Mouse (Mus musculus) spleen, adult 18-20 months (tissue): Measurements from ENCODE around the gene Fzd5.

ENCODE experiments used
- DNase-seq, 2 experiments: peaks; one replicate each; pipeline ENCODE4 v3.0.0; 2022; ENCODE audit warnings: mixed read lengths in 2 of 2

Gene Fzd5

DNA sequence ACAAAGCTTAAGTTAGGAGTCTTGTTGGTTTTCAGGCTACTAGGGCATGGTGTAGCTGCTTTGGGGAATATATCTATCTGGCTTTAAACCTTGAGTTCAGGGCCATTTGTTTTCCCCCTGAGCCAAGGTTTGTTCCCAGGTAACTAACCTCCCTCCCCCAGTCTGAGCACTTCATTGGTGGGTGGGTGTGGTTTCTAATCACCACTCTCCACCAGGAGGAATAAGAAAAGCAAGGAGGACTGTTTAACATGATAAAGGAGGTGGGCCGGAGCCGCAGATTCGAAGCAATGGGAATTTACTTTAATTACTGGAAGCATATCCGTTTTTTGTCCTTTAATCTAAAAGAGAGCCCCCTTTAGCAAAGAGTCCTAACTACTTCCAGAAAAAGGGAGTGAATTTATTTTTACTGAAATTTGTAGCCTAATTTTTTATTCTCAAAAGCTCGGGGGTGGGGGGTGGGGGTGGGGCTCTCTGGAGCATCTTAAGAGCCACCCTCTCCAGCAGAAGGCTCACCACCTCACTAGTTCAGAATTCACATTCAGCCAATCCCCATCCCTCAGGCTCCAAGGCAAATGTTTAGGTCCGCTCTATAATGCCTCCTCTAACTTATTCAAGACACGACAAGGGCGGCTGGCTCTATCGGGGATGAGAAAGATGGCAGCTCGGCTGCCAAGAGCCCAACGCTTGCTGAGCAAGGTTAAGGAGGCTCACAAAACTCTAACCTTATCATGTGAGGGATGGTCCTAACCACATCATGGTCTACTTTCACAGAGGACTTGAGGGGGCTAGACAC lies 3.9 kb downstream of the Fzd5 start:
- DNase-seq, result no peak

DNA sequence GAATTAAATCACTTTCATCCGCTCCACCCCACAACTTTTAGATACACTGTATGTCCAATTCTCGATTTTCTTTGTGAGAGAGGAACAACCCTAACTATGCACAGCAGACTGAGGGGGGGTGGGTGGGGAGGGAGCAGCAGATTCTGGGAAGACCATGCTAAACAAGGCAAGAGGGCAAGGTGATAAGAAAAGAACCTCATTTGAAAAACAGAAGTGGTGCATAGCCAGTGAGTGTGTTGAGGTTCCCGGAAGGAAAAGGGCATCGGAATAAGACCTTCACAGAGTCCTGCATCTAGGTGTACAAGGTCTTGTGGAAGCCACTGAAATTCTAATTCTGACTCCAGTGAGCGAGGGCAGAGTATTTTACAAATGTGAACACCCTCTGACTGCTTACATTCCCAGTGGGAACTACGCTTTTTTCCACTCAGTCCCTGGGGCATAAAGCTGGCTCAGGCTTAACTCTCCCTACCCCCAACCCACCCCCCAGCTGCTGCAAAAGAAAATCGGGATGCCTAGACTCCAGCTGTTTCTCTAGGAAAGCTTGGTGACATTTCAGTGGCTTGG lies 4.8 kb downstream of the Fzd5 start:
- DNase-seq, result no peak

DNA sequence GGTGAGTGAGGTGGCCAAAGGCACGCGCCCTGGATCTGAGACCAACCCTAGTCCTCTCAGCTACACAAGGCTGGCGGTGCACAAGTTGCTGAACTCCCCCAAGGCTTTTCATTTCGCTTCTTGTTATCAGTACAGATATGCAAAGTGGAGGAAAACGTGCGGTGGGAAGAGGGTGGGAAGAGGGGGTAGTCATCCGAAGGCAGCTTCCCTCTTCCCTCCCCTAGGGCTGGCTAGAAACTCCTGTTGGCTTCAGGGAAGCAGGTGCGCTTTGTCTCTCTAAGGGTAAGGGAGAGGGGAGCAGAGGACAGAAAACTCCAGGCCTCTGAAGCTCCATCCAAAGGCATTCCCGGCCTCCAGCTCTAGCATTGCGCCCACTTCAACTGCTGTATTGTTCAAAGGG lies 5.4 kb downstream of the Fzd5 start:
- no peak for DNase-seq

DNA sequence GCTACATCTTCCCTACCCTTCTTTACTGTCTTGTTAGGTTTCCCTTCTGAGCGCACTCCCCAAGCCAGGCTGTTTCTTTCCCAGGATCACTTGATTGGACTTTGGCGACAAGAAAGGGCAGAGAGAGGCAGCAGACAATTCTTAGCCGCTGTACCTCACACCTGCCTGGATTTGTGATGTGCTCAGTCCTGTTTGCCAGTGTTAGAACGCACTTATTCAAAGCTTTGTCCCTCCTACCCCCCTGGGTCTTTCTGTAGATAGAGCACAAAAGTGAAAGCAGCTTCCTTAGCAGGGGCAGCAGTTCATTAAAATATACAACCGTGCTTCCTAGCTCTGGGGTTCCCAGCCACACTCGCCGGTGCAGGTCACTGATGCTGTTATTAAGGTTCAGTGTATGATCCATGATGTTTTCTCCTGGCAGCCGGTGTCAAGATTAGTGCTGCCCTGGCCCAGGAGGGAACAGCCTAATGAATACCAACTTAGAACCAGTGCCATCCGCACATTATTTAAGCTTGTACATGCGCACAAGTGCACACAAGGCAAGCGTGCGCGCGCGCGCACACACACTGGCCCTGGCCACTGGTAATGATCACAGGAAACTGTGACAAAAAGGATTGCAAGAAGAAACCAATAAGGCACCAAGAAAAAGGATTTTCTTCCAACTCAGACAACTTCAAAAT lies 6.1 kb downstream of the Fzd5 start:
- DNase-seq, result no peak

DNA sequence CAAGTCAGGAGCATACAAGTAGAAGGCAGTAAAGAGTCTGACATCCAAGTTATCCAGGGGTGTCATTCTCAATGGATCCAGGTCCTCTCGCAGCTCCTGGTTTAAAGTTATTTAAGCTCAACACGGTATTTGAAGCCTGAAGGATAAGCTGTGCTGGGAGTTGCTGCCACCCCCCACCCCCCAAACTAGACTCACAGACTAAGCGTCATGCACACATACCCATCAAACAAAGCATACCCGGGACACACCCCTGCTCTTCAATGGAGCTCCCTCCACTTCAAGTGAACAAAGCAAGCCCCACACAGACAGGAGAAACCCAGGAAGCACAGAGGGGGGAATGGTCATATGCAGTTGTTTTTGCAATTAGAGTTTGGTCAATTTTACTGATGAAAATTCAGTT lies 7.5 kb downstream of the Fzd5 start:
- no peak for DNase-seq

DNA sequence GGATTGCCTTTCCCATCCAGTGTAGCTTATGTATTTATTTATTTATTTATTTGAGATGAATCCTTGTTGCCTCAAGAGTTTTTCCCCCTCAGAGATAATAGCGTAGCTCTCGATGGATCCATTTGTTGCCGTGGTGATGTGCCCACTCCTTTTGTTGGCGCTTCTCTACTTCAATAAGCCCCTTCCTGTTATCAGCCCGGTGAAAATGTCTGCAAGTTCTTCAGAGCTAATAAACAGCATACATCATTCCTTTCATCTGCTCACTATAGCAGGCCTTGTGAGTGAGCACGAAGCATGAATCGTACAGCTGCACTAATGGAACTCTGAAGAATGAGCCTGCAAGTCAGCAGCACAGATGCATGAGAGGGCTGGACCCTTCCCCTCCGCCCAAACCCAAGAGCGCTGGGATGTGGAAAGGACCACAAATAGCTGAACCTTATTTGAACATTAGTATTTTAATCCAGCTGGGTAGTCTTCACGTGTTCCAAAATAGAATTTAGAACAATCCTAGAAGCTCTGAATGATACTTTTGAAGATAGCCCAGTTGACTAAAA lies 16.4 kb downstream of the Fzd5 start:
- DNase-seq, result no peak

DNA sequence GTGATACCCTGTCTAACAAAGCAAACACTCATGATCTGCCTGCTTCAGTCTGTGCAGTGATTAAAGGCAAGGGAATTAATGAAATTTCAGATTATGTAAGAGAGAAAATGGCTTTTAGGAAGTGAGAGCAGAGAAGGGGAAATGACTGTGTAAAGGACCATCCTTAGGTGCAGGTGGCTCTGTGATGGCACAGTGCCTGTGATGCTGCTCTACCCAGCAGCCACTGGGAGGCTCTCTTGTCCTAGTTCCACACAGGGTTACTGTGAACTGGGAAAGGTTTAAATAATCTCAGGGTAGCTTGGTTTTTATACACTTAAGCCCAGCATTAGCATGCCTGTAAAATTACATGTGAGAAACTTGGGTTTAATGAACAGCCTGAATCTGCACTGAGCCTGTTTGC lies 20.0 kb downstream of the Fzd5 start:
- DNase-seq, result peak; percentile 36 to 46

DNA sequence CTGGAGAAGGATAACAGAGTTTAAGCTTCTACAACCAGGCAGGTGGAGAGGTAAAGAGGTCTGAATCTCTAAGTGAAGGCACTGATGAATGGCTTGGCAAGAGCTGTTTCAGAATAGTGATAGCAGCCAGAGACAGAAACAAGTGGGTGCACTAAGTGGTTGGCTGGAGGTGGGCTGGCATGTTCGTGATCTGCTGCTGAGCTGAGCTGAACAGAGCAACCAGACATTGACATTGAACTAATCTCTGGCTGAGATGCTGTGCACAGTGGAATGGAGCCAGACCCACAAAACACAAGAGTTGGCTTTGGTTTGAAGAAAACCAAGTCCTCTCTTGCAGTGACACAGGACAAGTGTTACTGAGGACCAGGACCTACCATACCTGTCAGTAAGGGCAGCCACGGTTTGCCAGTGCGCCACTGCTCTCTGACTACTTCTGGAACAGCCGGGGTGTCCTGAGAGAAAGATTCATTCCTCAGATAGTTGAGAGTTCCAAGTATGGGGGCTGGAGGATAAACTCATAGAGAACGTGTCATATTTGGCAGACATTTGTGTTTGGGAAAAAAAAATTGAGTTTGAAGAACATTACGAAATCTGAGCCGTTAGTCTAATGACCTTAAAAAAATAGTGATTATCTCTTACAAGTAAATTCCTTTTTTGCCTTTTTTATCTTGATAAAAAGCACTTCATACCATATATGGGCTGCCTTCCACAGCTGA lies 20.8 kb downstream of the Fzd5 start:
- no peak for DNase-seq

DNA sequence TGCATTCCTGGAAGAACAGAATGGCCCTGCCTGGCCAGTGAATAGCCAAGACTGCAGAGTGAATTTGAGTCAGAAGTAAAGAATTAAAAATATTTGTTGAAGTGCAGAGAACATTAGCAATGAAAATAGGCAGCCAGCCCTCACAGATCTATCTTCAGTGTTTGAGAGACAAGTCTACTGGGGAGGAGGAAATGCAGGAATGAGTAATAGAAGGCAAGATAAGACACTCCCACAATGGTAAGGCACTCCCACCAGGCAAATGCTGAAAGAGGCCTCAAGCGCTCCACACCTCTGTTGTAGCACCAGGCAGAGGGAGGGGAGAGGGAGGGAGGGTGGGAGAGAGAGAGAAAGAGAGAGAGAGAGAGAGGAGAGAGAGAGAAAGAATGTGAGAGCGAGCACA lies 22.1 kb downstream of the Fzd5 start:
- no peak for DNase-seq

DNA sequence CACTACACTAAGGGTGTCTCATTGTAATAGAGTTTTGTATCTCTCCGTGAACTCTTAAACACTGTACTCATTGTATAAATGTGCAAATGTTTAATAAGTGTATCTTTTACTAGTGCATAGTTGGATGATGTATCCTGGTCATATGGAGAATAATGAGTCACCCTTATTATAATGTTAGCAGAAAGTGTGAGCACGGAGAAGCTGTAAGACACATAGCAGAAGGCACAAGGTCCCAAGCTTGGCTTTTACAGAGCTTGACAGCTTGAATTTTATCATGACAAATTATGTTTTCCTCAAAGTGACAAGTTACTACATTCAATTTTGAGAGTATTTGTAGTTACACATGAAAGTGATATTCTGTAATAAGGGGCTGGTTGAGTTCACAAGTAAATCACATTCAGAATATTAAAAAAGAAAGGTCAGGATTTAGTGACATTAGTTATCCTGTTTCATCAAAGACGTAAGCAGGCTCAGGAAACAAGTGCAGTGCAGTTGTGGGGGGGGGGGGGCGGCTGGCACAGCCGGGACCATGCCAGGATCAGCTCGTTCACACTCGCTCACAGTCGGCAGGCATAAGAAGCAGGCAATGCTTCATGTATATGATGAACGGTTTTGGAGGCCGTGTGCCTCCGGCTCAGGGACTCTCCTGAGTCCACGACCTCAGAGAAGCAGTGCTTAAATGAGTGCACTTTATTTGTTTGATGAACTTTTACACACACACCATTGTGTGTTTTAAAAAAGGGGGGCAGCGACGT lies 25.4 kb downstream of the Fzd5 start:
- no peak for DNase-seq

DNA sequence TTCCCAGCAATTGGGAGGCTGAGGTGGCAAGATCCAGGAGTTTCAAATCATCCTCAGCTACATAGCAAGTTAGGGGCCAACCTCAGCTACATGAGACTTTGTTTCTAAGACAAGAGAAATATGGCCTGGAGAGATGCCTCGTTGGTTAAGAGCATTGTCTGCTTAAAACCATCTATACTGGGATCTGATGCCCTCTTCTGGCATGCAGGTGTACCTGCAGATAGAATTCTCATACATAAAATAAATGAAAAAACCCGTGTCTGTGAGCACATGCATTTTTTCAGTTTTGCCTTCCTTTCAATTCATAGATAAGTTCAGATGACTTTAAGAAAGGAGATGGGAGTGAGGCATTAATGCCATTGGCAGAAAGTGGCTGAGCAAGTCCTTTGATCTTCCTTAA lies 27.7 kb downstream of the Fzd5 start:
- DNase-seq, result no peak

DNA sequence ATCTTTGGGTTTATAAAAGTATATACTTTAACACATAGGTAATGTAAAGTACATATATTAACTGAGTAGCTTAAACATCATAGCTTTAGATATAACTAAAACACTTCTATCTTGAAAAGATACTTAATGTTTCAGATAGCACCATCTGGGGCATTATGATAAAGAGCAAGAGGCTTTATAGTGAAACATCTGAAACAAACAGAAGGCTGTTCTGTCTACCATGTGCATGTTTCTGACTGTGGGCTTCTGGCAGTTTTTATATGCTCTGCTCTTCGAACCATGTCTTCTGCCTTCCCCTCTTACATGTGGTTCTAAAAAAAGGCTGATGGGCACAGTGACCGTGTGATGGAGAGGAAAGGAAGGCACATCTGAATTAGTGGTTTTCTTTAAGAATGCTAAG lies 30.9 kb downstream of the Fzd5 start:
- no peak for DNase-seq

DNA sequence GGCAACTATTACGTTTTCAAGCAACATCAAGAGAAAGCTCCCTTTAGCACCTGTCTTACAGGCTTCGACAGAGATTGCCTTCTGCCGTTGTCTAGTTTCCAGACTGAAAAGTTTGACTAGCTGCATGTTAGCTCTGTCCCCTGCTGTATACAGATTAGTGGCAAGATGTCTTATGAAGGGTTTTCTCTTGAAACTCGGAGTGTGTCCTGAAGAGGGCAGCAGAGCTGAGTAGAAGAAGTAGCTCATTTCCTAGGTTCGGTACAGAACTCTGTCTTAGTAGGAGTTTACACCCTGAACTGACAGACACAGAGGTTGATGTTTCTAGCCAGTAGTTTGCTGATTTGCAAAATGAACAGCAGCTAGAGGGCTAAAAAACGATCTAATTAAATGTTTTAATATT lies 32.3 kb downstream of the Fzd5 start:
- DNase-seq, result peak in 1 of 2 experiments; percentile 67

DNA sequence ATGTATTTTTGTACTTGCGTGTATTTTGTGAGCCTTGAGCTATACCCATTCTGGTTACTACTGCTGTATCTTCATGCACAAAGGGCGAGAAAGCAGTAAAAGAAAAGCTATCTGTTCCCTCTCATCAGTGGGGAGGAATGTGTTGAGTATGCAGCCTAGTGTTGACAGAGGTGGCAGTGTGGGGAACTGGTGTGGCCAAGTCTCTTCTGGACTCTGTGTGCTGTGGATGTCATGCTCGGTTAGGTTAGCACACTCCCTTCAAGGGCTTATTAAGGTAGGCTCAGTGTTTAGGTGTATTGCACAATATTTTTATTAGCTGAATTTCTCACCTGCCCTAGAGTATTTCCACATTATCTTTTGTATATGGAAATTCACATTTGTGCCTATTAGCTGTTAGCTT lies 35.8 kb downstream of the Fzd5 start:
- no peak for DNase-seq

DNA sequence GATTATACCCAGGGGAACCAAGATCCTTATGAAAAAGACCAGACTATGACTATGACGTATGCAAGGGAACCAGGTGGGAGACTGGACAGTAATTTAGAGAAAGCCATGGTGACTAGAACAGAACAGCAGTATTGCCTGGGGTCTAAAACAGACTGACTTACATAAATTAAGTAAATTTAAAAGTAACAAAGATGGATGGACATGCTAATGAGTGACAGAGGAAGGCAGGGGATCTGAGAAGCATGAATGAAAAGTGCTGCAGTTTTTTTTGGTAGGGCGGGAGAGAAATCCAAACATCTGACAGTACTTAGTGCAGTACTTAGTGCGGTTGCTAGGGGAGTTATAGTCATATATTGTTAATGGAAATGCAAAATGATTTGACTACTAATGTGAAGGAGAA lies 42.4 kb downstream of the Fzd5 start:
- DNase-seq, result no peak

DNA sequence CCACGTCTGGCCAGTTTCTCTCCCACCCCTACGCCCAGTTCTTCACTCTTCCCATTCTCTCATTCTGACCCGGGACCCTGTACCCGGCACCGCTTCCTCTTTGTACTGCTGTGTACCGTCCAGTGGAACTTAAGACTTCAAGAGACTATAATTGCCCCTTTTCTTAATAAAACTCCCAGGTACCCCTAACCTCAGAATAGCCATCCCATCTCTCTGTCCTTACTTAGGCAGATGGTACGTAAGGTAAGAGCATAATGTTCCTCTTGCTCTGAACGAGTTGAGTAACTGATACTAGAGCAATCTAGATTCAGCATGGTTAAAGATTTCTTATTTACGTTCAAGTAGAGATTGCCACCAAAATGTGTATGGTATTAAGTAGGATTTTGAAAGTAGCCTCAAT lies 46.0 kb downstream of the Fzd5 start:
- no peak for DNase-seq

DNA sequence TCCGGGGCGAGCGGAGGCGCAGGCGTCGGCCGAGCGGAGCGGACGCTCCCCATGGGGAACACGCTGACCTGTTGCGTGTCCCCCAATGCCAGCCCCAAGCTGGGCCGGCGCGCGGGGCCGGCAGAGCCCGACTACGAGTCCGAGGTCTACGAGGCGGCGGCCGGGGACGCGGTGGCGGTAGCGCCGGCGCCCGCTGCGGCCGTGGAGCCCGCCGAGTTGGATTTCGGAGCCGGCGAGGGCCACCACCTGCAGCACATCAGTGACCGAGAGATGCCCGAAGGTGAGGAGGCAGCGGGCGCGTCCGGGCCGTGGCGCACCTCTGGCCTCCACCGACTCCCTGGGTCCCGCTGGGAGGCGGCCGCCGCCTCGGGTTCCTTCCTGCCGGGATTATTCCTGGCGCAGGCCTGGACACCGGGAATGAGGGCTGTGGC lies 46.4 kb downstream of the Fzd5 start:
- no peak for DNase-seq

DNA sequence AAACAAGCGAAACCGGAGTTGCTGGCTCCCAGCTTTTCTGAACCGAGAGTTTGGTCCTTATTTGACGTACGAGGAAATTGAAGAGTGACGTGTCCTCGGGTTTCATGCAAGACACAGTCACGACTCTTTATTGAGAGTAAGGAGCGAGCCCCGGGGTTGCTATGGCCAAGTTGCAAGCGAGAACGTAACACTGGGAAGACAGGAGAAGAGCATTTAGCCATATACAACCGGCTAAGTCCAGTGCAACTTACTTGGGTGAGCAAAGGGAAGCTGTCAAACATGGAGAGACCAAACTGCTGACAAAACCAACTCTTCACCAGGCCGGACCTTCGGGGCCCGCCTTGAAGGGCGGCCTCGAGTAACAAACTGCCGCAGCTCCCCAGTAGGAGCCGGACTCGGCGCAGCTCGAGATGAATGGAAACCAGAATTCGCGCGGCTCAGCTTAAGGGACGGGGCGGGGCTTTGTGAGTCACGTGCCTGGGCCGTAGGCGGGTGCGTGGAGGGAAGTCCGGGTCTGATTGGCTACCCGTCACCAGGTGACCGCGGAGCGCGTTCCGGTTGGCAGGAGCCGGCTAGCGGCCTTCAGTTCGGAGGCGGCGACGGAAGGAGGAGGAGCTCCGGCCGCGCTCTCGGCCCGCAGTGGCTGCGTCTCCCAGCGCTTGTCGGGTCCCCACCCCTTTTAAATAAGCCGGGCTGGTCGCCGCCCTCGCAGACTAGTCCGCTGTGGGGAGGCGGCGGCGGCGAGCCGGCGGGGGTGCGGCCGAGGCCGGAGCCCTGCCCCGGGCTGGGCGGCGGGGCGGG lies 47.1 kb downstream of the Fzd5 start, which contains the start of gene Ccnyl1:
Gene Ccnyl1, plus strand, starts transcription at position 243 of the 801 bp plus-strand sequence.
- DNase-seq, result peak; percentile 97

DNA sequence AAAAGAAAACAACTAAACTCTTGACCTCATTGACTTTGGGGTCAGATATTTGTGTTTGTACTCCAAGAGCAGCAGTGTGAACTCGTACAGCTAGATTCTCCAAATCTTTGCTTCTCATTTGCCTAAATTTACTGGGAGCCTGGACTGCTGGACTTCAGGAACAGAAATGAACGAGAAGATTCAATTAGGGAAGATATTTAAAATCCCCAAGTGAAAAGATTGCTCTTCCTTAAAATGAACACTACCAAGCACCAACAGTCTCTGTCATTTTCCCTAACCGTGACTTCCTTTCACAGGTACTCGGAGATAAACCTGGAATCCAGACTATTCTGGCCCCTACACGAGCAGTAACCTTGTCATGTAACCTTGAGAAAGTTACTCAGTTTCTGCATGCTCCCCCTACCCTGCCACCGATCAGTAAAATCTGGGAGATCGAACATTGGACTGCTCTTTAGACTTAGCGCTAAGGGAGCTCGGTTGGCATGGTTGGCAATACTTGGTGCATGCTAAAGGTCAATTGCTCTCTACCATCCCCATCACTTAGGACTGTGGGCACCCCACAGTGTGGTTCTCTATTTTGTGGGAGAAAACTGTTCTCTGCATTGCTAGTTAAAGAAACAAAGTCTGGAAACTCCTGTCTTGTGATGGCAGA lies 47.9 kb downstream of the Fzd5 start:
- peak in 1 of 2 experiments; percentile 3 for DNase-seq

DNA sequence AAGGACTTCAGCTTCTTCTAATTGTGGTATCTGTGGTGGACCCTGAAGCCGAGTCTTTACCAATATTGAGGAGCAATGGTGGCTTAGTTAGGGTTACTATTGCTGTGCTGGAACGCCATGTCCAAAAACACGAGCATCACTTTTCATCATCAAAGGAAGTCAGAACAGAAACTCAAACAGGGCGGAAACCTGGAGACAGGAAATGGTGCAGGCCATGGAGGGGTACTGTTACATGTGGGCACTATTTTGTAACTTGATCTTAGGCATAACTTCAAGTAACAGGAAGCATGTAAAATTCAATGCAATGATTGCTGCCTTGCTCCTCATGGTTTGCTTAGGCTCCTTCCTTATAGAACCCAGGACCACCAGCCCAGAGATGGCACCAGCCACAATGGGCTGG lies 49.5 kb downstream of the Fzd5 start:
- no peak for DNase-seq

DNA sequence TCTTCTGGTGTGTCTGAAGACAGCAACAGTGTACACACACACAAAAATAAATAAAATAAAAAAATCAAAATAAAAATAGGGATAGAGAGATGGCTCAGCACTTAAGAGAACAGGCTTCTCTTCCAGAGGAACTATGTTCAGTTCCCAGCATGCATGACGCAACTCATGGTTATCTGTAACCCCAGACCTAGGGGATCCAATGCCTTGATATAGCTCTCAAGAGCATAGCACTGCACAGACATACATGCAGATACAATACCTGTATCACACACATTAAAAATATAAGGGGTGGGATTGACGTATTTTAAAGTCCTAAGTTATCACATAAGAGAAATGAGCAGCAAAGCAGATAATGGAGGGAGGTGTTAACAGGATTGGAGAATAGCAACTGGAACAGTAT lies 53.1 kb downstream of the Fzd5 start:
- DNase-seq, result no peak
